Mouse (Mus musculus): ENCODE data around the gene Nr1d2. TPM values are rescaled to one million over a fixed set of nuclear protein-coding genes. Genes with fewer than 3 reads are reported as not detected.

The Nr1d2 gene
- polyA plus RNA-seq (2012; rRNA removed): 4.4 and 4.6 TPM in 2 replicates

DNA sequence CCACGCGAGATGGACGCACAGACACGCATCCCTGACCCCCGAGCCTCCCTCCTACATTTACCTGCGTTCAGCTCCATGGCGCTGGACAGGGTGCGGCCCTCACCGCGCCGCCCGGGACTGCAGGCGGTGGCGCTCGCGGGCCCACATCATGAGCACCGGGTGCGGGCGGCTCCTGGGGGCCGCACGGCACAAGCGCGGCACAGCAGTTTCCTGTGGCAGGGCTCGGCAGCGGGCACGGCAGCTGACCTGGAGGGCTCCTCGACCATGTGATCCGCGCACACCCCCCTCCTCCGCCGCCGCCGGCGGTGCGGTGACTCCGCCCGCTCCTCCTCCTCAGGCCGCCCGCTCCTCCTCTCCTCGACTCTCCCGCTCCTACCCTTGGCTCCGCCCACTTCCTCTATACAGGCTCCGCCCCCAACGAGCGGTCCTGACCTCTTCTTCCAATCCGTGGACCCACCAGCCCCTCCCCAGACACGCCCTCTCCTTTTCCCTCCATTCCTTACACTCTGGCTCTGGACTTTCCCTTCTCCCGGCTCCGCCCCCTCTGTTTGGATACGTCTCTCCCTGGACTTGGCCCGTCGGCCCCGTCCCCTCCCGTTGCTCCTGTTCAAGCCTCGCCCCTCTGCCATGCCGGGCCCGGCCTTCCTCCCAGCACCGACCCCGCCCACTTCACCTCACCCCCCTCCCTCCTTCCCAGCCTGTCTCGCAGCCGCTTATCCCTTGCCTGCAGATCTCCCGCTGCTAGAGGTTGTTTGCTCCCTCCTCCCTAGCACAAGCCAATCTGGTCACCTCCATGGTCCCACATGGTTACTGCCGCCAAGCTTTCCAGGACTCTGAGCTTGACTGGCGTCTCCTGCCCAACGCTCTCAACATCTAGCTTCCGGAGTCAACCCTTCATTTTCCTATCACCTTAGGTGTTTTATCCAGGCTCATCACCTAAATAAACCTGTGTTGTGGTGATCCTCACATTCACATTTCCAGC is at the start of gene Nr1d2:
Nr1d2 (minus strand) TSS at position 378 of the 982 bp plus-strand sequence.

DNA sequence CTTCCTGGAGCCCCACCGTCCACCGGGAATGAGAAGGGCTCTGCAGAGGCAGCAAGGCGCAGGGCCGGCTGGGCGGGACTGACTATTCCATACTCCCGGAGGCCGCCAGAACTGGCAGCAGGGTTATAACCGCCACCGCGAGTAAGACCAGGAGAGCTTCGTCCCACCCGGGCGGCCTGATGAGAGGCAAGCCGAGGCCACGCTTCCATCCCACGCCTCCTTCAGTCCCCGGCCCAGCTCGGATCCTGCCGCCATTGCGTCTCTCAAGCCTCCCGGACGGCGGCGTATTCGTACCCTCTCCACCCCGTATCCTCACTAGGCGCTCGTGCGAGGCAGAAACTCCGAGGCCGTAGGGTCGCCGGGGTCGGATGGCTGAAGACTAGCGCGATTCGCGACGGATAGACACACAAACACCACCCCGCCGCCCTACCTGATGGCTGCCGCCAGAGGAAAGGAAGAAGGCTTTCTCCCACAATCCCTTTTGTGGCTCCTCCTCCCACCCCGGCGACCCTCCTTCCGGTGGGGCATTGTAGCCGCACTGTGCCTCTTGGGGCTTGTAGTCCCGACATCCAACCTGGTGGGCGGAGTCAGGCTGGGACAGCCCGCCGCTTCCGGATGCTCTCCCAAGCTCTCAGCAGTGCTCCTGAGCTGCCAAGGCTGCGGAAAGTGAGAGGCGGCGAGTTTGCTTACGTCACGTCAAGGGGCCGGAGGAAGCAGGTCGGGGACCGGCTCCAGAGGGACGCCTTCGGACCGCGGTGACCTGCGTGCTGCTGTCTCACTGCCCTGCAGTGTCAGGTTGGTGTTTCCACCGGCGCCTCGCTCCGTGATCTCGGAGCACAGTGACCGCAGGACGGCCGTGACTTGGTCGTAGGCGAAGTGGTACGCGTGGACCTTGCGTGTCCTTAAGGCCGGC is 31.9 kb upstream of the Nr1d2 start, which contains the start of the genes Nkiras1 and Rpl15:
Nkiras1 (plus strand) TSS at position 608 of the 913 bp plus-strand sequence.
Rpl15 (minus strand) TSS at position 863 of the 913 bp plus-strand sequence.

Other genes starting within 250 kb of the Nr1d2 start
- gene Nkiras1, start 32.0 kb upstream of the Nr1d2 start, polyA plus RNA-seq (2012; rRNA removed): 35.8 and 36.6 TPM in 2 replicates
- 1,122 and 1,397 TPM in 2 replicates for gene Rpl15, start 32.3 kb upstream of the Nr1d2 start, polyA plus RNA-seq (2012; rRNA removed)
- 123 and 147 TPM in 2 replicates for gene Ube2e1, start 92.7 kb upstream of the Nr1d2 start, polyA plus RNA-seq (2012; rRNA removed)

All from central nervous system, embryonic 14 days (tissue).